Mouse (Mus musculus) frontal cortex, adult (tissue): Measurements from ENCODE around the gene Aldh1a2.

Experiments used
- ATAC-seq: cut with Nextera tagmentation; 2 replicates; pipeline ENCODE4 v1.9.2; 2017; ENCODE audit warnings: mild to moderate bottlenecking, moderate library complexity, mixed read lengths; ENCODE audit not compliant: low TSS enrichment

Gene Aldh1a2

GRCm38 (mm10) chr9:71216036-71216995, 727 bp downstream of the Aldh1a2 start:
- no peak for ATAC-seq

DNA sequence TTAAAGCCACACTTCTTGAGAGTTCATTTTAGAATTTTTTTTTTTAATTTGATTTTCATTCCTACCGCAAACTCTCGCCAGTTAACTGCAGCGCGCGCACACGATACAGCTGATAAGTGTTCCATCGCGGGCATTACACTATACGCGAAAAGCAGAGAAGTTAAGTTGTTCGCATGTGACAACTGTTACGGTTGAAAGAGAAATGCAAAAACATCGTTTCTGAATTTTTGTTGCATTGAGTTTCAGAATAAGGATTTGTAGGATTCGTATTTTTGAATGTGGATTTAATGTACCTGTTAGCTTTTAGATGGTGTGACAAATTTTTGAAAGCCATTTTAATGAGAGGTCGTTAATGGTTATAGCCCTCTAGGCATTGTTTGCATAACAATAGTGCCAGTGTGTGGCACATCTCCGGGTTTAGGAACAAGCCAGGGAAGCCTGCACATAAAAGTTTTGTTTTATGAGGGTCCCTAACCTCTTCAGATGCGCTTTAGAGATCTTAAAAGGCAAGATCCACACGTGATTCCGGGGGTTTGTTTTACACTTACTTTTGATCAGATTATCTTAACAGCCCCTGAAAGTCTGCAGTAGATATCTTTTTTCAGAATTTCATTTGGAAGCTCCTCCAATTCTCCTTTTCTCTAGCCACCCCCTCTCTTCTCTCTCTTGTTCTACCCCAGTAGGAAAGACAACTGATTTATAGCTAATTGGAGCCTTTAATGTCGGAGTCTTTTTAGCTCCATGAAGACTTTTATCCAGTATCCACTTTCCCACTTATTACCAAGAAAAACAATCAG, 1.6 kb downstream of the Aldh1a2 start:
- no peak for ATAC-seq

GRCm38 (mm10) chr9:71217793-71218095, 2.2 kb downstream of the Aldh1a2 start:
- no peak for ATAC-seq

DNA sequence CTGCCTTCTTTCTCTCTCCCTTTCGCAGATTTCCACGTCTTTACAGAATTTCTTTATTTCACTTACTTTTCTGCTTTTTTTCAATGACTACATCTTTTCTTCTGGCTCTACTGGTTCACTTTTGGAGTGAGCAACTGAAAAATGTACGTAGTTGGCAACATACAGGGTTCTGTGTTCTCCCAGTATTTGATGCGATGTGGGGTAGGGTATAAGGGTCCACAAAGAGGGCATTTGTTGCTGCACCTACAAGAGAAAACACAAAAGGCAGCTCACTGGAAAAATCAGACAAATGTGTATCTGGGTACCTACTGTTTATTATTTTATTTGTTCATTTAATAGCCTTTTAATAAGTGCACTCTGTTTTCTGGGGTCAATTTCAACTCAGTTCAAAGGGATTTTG, 3.6 kb downstream of the Aldh1a2 start:
- no peak for ATAC-seq

- ATAC-seq: no peak
Observed at GRCm38 (mm10) chr9:71220401-71220800, 4.8 kb downstream of the Aldh1a2 start.

GRCm38 (mm10) chr9:71227226-71227970, 11.8 kb downstream of the Aldh1a2 start:
- no peak for ATAC-seq

DNA sequence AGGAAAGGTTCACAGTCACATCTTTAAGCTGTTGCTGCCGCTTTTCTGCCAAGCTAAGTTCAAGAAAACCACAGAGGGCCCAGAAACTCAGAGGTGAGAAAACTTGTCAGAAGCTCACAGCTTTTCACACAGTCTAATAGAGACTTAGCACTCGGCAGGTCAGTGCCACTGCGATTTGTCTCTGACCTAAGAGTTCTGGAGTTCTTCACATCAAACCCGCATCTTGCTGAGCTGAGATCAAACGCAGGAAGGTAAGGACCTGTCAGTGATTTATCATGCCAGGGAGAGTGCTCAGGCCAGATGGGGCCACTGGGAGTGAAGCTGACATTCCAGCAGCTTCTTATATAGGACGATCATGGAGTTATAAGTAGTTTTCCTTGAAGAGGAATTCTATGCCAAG, 14.4 kb downstream of the Aldh1a2 start:
- ATAC-seq: no peak

DNA sequence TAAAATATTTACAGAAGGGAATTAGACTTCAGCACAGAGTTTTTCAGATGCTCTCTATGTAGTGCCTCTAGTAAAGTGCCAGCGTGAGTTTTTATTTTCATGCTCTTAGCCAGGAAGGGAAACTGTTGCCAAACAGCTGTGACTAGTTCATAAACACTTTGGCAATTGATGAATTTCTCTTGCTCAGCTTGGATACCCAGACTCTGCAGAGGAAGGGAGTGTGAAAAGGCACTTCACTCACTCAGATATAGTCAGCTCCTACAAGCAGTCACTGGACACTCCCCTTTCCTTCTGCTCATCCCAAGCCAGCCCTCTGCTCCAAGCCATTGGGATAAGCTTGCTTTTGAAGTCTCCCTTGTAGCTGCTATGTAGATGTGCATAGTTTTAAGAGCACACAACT, 21.0 kb downstream of the Aldh1a2 start:
- no peak for ATAC-seq

DNA sequence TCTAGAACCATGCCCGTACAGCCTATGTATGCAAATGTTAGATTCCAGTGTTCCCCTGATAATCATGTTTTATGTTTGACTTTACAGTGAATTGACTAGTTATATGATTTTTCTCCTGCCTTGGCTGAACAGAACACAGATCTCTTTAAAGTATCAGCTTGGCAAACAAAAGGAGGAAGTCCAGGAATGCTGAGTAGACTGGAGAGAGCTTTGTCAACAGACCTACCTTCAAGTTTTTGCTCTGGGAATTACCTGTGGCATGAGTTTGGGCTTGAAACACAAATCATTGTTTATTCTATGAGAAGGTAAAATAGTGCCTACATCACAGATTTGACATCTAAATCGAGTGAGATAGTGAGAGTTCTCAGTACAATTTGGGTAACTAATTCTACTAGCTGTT, 24.3 kb downstream of the Aldh1a2 start:
- ATAC-seq: no peak

DNA sequence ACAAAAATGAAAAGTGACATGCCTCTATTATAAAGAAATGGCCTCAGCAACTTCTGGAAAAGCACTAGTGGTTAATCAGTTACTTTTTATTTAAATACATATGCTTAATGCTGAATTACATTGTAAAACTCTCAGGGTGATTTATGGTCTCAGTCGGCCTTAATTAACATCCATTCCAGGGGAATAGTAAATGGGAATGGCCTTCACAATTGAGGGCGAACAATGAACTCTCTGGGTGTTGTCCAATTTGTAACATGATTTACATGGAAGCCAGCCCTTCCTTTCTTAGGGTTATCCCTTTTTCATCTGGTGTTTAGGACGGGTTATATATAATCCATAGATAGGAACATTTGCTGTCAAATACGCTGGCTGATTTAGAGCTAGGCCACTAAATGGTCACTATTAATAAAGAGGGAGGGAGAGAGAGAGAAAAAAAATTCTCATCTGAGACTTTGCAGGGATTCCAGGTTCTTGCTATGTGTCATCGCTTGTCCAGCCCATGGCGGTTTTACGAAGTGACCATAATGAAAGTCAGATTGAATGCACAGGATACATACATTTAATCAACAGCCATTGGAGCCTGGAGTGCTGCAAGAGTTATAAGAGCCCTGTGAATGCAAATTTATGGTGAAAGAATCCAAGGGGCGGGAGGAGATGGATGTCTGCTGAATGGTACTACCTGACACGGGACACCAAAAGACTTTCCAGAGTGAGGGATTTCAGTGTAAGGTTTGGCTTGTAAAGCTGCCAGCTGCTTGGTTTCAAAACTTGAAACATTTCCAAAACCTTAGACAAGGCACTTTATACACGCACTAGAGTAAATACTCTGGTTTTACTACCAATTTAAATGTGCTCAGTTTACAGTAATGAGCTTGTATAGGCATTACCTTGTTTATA, 26.2 kb downstream of the Aldh1a2 start:
- ATAC-seq: no peak

DNA sequence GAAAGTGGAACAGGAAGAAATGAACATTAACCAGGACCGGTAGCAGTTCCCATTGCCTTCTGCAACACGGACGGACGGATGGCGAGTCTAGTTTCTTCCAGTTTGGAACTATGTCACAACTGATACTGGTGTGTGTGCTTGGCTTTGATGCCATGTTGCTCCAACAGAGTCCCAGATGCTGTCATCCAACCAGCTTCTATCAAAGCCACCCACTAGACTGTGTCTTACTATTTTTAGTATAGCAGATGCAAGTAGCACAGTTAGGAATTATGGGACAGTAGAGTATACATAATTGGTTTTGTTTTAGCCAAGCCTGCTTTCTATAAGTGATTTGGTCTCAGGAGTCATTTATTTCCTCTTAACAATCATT, 26.8 kb downstream of the Aldh1a2 start:
- no peak for ATAC-seq

DNA sequence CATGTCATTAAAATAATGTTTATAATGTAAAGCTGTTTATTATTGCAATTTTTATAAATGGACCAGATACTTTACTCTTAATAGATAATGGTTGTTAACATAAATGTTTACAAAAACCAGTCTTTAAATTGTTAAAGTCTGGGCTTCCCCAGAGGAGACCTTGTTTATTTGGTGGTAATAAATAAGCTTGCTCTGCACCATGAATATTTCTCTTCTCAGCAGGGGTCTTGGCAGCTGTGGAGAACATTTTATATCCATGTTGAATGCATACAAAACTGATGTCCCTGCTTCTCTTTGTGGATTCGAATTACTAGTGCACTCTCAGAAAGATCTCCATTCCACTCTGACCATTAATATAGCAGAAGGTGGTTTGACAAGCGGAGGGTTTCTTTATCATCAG, 38.8 kb downstream of the Aldh1a2 start:
- ATAC-seq: no peak

DNA sequence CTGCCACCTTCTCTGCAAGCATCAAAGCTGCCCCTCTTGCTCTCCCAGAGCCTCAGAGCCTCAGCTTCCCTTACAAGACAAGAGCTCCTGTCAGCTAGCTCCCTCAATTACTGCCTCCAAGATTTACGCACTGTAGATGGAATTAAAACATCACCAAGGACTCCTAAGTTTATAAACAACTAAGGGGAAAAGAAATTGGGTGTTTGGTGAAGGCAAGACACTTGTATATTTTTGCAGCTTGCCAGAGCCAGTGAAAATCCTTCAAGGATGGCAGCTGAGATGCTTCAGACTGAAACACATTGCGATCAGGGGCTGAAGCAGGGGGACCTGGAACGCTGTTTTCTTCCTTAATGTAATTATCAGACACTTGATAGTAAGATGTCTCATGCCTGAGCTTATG, 47.1 kb downstream of the Aldh1a2 start:
- ATAC-seq: no peak

DNA sequence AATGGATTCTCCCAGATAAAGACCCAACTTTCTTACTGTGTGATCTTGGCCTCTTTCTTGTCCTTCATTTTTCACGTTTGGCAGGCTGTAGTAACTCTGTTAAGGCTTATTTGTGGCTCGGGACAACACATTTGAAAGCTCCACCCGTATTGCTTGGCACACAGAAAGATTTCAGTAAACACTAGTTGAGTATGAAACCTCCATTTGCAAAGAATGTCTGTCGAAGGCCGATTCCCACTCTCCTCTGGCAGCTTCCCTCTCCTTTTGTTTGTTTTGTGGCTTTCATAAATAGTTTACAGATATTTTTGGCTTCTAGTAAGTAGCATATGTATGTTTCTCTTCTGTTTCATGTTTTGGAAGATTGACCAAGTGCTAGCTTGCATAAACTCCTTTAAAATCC, 54.1 kb downstream of the Aldh1a2 start:
- ATAC-seq: no peak

DNA sequence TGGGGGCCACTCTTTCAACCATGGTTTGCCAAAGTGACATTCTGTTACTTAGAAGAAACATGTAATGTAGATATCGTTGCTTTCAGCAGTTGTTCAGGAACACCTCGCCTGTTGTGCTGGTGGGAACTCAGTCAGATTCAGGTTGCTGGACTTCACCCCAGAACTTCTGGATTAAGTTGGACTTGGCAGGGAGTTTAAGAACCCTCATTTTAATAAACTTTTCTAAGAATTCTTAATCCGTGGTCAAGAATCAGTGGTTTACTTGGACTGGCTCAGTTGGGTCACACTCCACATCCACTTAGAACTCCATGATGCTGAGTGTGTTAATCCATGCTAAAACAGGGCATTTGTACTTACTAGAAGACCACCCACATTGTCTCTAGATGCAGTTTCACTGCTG, 54.6 kb downstream of the Aldh1a2 start:
- ATAC-seq: no peak

- no peak for ATAC-seq
Observed at GRCm38 (mm10) chr9:71276149-71276721, 60.6 kb downstream of the Aldh1a2 start.

DNA sequence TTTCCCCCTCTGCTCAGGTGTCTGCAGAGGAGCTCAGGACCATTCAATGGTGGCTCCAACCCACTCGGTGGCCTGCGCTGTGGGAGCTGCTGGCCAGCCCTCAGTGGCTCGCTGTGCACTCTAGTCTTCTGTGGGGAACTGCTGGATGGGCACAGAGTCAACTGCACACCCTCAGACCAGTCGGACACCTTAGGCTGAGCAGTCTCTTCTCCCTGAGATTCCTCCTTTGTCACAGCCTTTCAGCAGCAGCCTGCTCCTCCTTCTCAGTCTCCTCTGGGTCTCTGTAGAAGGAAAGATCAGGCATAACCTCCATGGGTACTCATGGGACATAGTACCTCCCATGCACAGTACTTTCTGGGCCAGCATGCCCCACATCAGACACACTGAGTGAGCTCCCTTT, 63.2 kb downstream of the Aldh1a2 start:
- ATAC-seq: no peak

DNA sequence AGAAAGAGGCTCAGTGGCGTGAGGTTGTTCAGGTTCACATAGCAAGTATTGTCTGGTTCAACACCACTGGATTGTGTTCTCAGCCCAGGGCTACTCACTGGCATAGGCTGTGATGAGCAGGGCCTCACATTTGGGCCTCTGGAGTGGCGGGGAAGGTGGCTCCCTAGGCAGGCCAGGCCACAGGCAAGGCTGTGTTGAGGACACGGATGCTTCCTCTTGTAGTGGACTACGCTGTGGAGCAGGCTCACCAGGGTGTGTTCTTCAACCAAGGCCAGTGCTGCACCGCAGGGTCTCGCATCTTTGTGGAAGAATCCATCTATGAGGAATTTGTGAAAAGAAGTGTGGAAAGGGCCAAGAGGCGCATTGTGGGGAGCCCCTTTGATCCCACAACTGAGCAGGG, 67.6 kb downstream of the Aldh1a2 start:
- ATAC-seq: no peak

DNA sequence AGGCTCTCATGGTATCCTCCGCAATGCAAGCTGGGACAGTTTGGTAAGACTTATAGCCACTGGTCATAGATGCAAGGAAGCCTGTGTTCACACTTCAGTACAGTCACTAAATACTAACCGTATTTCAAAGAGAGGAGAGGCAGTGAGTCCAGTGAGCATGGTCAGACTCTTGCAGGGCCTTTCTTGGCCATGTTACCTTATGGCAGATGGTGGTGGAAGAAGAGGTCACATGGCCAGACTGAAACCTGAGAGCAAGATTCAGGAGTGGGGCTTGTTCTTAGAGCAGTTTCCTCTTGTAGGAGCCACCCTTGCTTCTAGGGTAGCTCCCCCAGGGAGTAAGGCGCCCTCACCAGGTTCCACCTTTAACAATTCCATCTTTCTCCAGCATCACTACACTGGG, 69.6 kb downstream of the Aldh1a2 start:
- no peak for ATAC-seq

DNA sequence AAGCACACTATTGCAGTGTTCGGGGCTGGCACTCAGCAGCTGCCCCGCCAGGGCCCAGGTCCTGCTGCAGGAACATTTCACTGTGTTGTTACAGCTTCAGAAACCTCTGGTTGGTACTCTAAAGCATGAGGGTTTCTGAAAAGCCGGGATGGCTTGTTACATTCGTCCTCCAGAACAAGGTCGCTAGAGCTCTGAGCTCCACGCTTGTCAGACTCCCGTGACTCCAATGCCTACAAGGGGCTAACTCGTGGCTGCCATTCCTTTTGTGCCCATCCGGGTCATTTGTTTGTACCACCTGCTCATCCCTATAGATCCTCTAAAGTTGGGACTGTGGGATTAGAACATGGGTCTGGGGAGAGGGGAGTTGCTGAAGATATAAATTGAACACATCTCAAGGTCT, 70.8 kb downstream of the Aldh1a2 start:
- no peak for ATAC-seq

DNA sequence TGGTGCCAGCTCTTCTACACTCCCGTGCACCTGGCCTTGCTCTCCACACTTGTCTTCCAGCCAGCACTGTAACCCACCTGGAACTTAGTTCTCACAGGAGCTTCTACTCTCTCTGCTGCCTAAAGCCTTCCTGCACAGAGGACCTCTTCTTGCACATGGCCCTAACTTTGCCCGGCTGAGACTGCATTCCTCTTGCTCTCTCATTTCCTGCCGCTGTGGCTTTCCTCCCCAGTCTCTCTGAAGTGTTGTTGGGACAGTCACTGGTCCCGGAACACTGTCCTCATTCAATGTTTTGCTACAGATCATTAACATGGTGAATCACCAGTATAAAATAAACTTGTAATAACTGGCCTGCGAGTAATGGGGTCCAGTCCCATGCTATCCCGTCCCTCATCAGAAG, 73.1 kb downstream of the Aldh1a2 start:
- no peak for ATAC-seq
